Mouse (Mus musculus) testis, adult 2 months (tissue): ENCODE data around the gene Mre11a.

Experiments used
- CTCF ChIP-seq: fragments of 200-500 bp; IDR thresholded peaks from 2 replicates; pipeline ENCODE4 v1.5.1; 2012; ENCODE audit warnings: low read depth, mild to moderate bottlenecking, inconsistent platforms, low read length, moderate library complexity; ENCODE audit not compliant: control insufficient read depth, insufficient read depth, insufficient replicate concordance
- POLR2A ChIP-seq: fragments of 200-500 bp; IDR thresholded peaks from 2 replicates; pipeline ENCODE4 v1.6.1; 2012; ENCODE audit warnings: low read depth, mild to moderate bottlenecking, inconsistent platforms, low read length, moderate library complexity; ENCODE audit not compliant: control insufficient read depth

DNA sequence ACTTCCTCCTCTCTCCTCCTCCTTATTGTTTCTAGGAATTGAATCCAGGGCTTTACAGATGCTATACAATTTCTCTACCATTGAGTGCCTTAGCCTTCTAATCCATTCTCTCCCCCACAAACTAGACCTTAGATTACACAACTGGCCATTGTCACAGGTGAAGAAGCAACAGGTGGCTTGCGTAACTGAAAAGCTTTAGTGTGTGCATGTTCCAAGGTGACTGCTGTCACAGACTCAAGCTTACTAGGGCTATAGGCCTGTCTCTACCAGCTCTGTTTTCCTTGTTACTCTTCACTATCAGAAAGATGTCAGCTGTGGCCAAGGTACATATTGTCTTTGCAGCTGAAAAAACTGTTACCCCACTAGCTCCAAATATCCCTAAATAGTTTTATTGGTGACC is 22.3 kb downstream of the Mre11a start:
- TF ChIP-seq POLR2A (no peak), CTCF (no peak)
